Mouse (Mus musculus): Measurements from ENCODE around the gene E030030I06Rik. TPM values are rescaled to one million over a fixed set of nuclear protein-coding genes. Genes with fewer than 3 reads are reported as not detected.

The E030030I06Rik gene
- total RNA-seq, 2 experiments from 2014 or later = 0.89 to 4.2 TPM

Other genes starting within 250 kb of the E030030I06Rik start
- not detected for gene 4930444G20Rik, start 81.2 kb downstream of the E030030I06Rik start, total RNA-seq (2021)
- gene Raet1e, start 9.3 kb upstream of the E030030I06Rik start, total RNA-seq (2021) = not detected
- gene H60b, start 9.3 kb upstream of the E030030I06Rik start, total RNA-seq (2021) = not detected
- gene Raet1d, start 211.3 kb upstream of the E030030I06Rik start, total RNA-seq (2021) = under 1 TPM in 1 of 2 experiments, not detected in 1; 0.21 TPM